Mouse (Mus musculus): ENCODE measurements around the gene Gale. TPM values are rescaled to one million over a fixed set of nuclear protein-coding genes. Genes with fewer than 3 reads are reported as not detected.
A peak's percentile ranks its signal among the peaks of the same experiment; 100 is the strongest.

Gene Gale
- polyA plus RNA-seq, 1 experiment from 2014 or later: 47.7 TPM

GRCm38 (mm10) chr4:135955886-135956285 lies 7.6 kb upstream of the Gale start:
- Histone ChIP-seq H3K27ac (ENCODE audit: low read length) (no peak overlapping the region), H3K4me1 (ENCODE audit: control insufficient read depth, insufficient read depth, low read length) (no peaks in the 10 kb centered on the region), H3K9me3 (ENCODE audit: control insufficient read depth, low read depth, low read length) (no peaks in the 10 kb centered on the region), H3K4me2 (replicated peaks; ENCODE audit: low read depth, low read length) (no peak overlapping the region), H3K27me3 (ENCODE audit: control insufficient read depth, insufficient read depth, low read length) (no peaks in the 10 kb centered on the region), H3K9ac (replicated peaks; ENCODE audit: low read depth, low read length) (no peak overlapping the region), H3K4me3 (ENCODE audit: low read depth, low read length) (no peak overlapping the region), H3K36me3 (ENCODE audit: control insufficient read depth, insufficient read depth, low read length) (peaks cover 17% of the 10 kb centered on the region)
- ATAC-seq (ENCODE audit: insufficient number of reproducible peaks, insufficient read depth, low FRiP score, low read depth): no peak
- 86% methylated on average over 9 of the region's 9 CpGs for WGBS

GRCm38 (mm10) chr4:135958354-135958753 lies 5.2 kb upstream of the Gale start:
- ATAC-seq (ENCODE audit: insufficient number of reproducible peaks, insufficient read depth, low FRiP score, low read depth): no peak
- 50% methylated on average over 8 of the region's 8 CpGs for WGBS
- H3K4me2 ChIP-seq (replicated peaks; ENCODE audit: low read depth, low read length): no peak overlapping the region
- no peaks in the 10 kb centered on the region for H3K9me3 ChIP-seq (ENCODE audit: control insufficient read depth, low read depth, low read length)
- H3K9ac ChIP-seq (replicated peaks; ENCODE audit: low read depth, low read length): no peak overlapping the region
- peaks cover 10% of the 10 kb centered on the region; the same call in 1 of the 2 replicates for H3K36me3 ChIP-seq (ENCODE audit: control insufficient read depth, insufficient read depth, low read length)
- no peak overlapping the region for H3K4me3 ChIP-seq (ENCODE audit: low read depth, low read length)
- no peak overlapping the region for H3K27ac ChIP-seq (ENCODE audit: low read length)
- H3K4me1 ChIP-seq (ENCODE audit: control insufficient read depth, insufficient read depth, low read length): no peaks in the 10 kb centered on the region
- H3K27me3 ChIP-seq (ENCODE audit: control insufficient read depth, insufficient read depth, low read length): no peaks in the 10 kb centered on the region

- 23% methylated on average over 5 of the region's 5 CpGs for WGBS
- no peak for ATAC-seq (ENCODE audit: insufficient number of reproducible peaks, insufficient read depth, low FRiP score, low read depth)
- H3K4me1 ChIP-seq (ENCODE audit: control insufficient read depth, insufficient read depth, low read length): peaks cover 8% of the 10 kb centered on the region; the same call in 1 of the 2 replicates
- no peaks in the 10 kb centered on the region for H3K9me3 ChIP-seq (ENCODE audit: control insufficient read depth, low read depth, low read length)
- H3K27ac ChIP-seq (ENCODE audit: low read length): no peak overlapping the region
- H3K9ac ChIP-seq (replicated peaks; ENCODE audit: low read depth, low read length): no peak overlapping the region
- H3K4me2 ChIP-seq (replicated peaks; ENCODE audit: low read depth, low read length): no peak overlapping the region
- H3K36me3 ChIP-seq (ENCODE audit: control insufficient read depth, insufficient read depth, low read length): peaks cover 6% of the 10 kb centered on the region; the same call in 1 of the 2 replicates
- H3K4me3 ChIP-seq (ENCODE audit: low read depth, low read length): no peak overlapping the region
- no peaks in the 10 kb centered on the region for H3K27me3 ChIP-seq (ENCODE audit: control insufficient read depth, insufficient read depth, low read length)
Observed at GRCm38 (mm10) chr4:135960717-135961116, 2.8 kb upstream of the Gale start.

- H3K9me3 ChIP-seq (ENCODE audit: control insufficient read depth, low read depth, low read length): no peaks in the 10 kb centered on the region
- 85% methylated on average over 5 of the region's 5 CpGs for WGBS
- H3K9ac ChIP-seq (replicated peaks; ENCODE audit: low read depth, low read length): no peak overlapping the region
- H3K4me1 ChIP-seq (ENCODE audit: control insufficient read depth, insufficient read depth, low read length): peaks cover 8% of the 10 kb centered on the region; the same call in 1 of the 2 replicates
- H3K4me2 ChIP-seq (replicated peaks; ENCODE audit: low read depth, low read length): no peak overlapping the region
- H3K36me3 ChIP-seq (ENCODE audit: control insufficient read depth, insufficient read depth, low read length): peaks cover 13% of the 10 kb centered on the region
- H3K27me3 ChIP-seq (ENCODE audit: control insufficient read depth, insufficient read depth, low read length): no peaks in the 10 kb centered on the region
- no peak overlapping the region for H3K4me3 ChIP-seq (ENCODE audit: low read depth, low read length)
- no peak for ATAC-seq (ENCODE audit: insufficient number of reproducible peaks, insufficient read depth, low FRiP score, low read depth)
- no peak overlapping the region for H3K27ac ChIP-seq (ENCODE audit: low read length)
Observed at GRCm38 (mm10) chr4:135961709-135962108, 1.8 kb upstream of the Gale start.

- Histone ChIP-seq H3K27ac (ENCODE audit: low read length) (no peak overlapping the region), H3K4me1 (ENCODE audit: control insufficient read depth, insufficient read depth, low read length) (peaks cover 8% of the 10 kb centered on the region; the same call in 1 of the 2 replicates), H3K36me3 (ENCODE audit: control insufficient read depth, insufficient read depth, low read length) (peaks cover 17% of the 10 kb centered on the region), H3K4me2 (replicated peaks; ENCODE audit: low read depth, low read length) (no peak overlapping the region), H3K4me3 (ENCODE audit: low read depth, low read length) (no peak overlapping the region), H3K9me3 (ENCODE audit: control insufficient read depth, low read depth, low read length) (no peaks in the 10 kb centered on the region), H3K9ac (replicated peaks; ENCODE audit: low read depth, low read length) (no peak overlapping the region), H3K27me3 (ENCODE audit: control insufficient read depth, insufficient read depth, low read length) (no peaks in the 10 kb centered on the region)
- ATAC-seq (ENCODE audit: insufficient number of reproducible peaks, insufficient read depth, low FRiP score, low read depth): no peak
- WGBS: 86% methylated on average over 7 of the region's 7 CpGs
Observed at GRCm38 (mm10) chr4:135962198-135962597, 1.3 kb upstream of the Gale start.

GRCm38 (mm10) chr4:135962946-135963345 lies 581 bp upstream of the Gale start:
- Histone ChIP-seq H3K4me3 (ENCODE audit: low read depth, low read length) (peak overlapping the region; percentile 54), H3K9me3 (ENCODE audit: control insufficient read depth, low read depth, low read length) (no peaks in the 10 kb centered on the region), H3K27me3 (ENCODE audit: control insufficient read depth, insufficient read depth, low read length) (no peaks in the 10 kb centered on the region), H3K4me2 (replicated peaks; ENCODE audit: low read depth, low read length) (peak overlapping the region; percentile 85), H3K4me1 (ENCODE audit: control insufficient read depth, insufficient read depth, low read length) (peaks cover 8% of the 10 kb centered on the region; the same call in 1 of the 2 replicates), H3K27ac (ENCODE audit: low read length) (peak overlapping the region; percentile 81; the same call in 1 of the 2 replicates), H3K9ac (replicated peaks; ENCODE audit: low read depth, low read length) (peak overlapping the region; percentile 71), H3K36me3 (ENCODE audit: control insufficient read depth, insufficient read depth, low read length) (peaks cover 24% of the 10 kb centered on the region)
- 7% methylated on average over 15 of the region's 15 CpGs for WGBS
- no peak for ATAC-seq (ENCODE audit: insufficient number of reproducible peaks, insufficient read depth, low FRiP score, low read depth)

- H3K9ac ChIP-seq (replicated peaks; ENCODE audit: low read depth, low read length): peak overlapping the region; percentile 63
- H3K36me3 ChIP-seq (ENCODE audit: control insufficient read depth, insufficient read depth, low read length): peaks cover 38% of the 10 kb centered on the region
- 3% methylated on average over 12 of the region's 12 CpGs for WGBS
- H3K27ac ChIP-seq (ENCODE audit: low read length): peak overlapping the region; percentile 27; the same call in 1 of the 2 replicates
- no peaks in the 10 kb centered on the region for H3K27me3 ChIP-seq (ENCODE audit: control insufficient read depth, insufficient read depth, low read length)
- H3K4me2 ChIP-seq (replicated peaks; ENCODE audit: low read depth, low read length): peak overlapping the region; percentile 94
- peak overlapping the region; percentile 54 for H3K4me3 ChIP-seq (ENCODE audit: low read depth, low read length)
- no peaks in the 10 kb centered on the region for H3K9me3 ChIP-seq (ENCODE audit: control insufficient read depth, low read depth, low read length)
- peak; percentile 29 for ATAC-seq (ENCODE audit: insufficient number of reproducible peaks, insufficient read depth, low FRiP score, low read depth)
- H3K4me1 ChIP-seq (ENCODE audit: control insufficient read depth, insufficient read depth, low read length): peaks cover 8% of the 10 kb centered on the region; the same call in 1 of the 2 replicates
Observed at GRCm38 (mm10) chr4:135964426-135964825, 899 bp downstream of the Gale start.

GRCm38 (mm10) chr4:135965113-135965512 lies 1.6 kb downstream of the Gale start:
- no peaks in the 10 kb centered on the region for H3K9me3 ChIP-seq (ENCODE audit: control insufficient read depth, low read depth, low read length)
- no peak overlapping the region for H3K4me3 ChIP-seq (ENCODE audit: low read depth, low read length)
- ATAC-seq (ENCODE audit: insufficient number of reproducible peaks, insufficient read depth, low FRiP score, low read depth): no peak
- 79% methylated on average over 9 of the region's 9 CpGs for WGBS
- H3K9ac ChIP-seq (replicated peaks; ENCODE audit: low read depth, low read length): no peak overlapping the region
- no peaks in the 10 kb centered on the region for H3K27me3 ChIP-seq (ENCODE audit: control insufficient read depth, insufficient read depth, low read length)
- H3K4me1 ChIP-seq (ENCODE audit: control insufficient read depth, insufficient read depth, low read length): peaks cover 8% of the 10 kb centered on the region; the same call in 1 of the 2 replicates
- peak overlapping the region; percentile 27; the same call in 1 of the 2 replicates for H3K27ac ChIP-seq (ENCODE audit: low read length)
- H3K36me3 ChIP-seq (ENCODE audit: control insufficient read depth, insufficient read depth, low read length): peaks cover 41% of the 10 kb centered on the region
- H3K4me2 ChIP-seq (replicated peaks; ENCODE audit: low read depth, low read length): peak overlapping the region; percentile 94

GRCm38 (mm10) chr4:135966283-135966682 lies 2.8 kb downstream of the Gale start:
- Histone ChIP-seq H3K4me1 (ENCODE audit: control insufficient read depth, insufficient read depth, low read length) (peaks cover 13% of the 10 kb centered on the region), H3K4me2 (replicated peaks; ENCODE audit: low read depth, low read length) (no peak overlapping the region), H3K27me3 (ENCODE audit: control insufficient read depth, insufficient read depth, low read length) (no peaks in the 10 kb centered on the region), H3K27ac (ENCODE audit: low read length) (no peak overlapping the region), H3K9me3 (ENCODE audit: control insufficient read depth, low read depth, low read length) (no peaks in the 10 kb centered on the region), H3K36me3 (ENCODE audit: control insufficient read depth, insufficient read depth, low read length) (peaks cover 39% of the 10 kb centered on the region), H3K9ac (replicated peaks; ENCODE audit: low read depth, low read length) (no peak overlapping the region), H3K4me3 (ENCODE audit: low read depth, low read length) (no peak overlapping the region)
- no peak for ATAC-seq (ENCODE audit: insufficient number of reproducible peaks, insufficient read depth, low FRiP score, low read depth)
- 93% methylated on average over 16 of the region's 16 CpGs for WGBS

All from stomach, embryonic 14.5 days (tissue).